Mouse (Mus musculus) embryonic facial prominence, embryonic 13.5 days (tissue): ENCODE measurements around the gene Gm11627. TPM values are rescaled to one million over a fixed set of nuclear protein-coding genes. Genes with fewer than 3 reads are reported as not detected.
A peak's percentile ranks its signal among the peaks of the same experiment; 100 is the strongest.

Source experiments
- ATAC-seq: fragments of 200-750 bp; cut with Nextera tagmentation; 2 replicates; pipeline ENCODE4 v1.8.0; 2017; ENCODE audit warnings: low read depth; ENCODE audit not compliant: insufficient number of reproducible peaks, insufficient read depth, low FRiP score, low TSS enrichment
- H3K27ac ChIP-seq: fragments of 300-500 bp; sonication (generic); 2 replicates; pipeline ENCODE4 v1.5.1; 2015; ENCODE audit warnings: moderate library complexity, mild to moderate bottlenecking, inconsistent platforms
- H3K27me3 ChIP-seq: fragments of 300-500 bp; sonication (generic); 2 replicates; pipeline ENCODE4 v1.6.1; 2015; ENCODE audit warnings: mild to moderate bottlenecking, inconsistent platforms
- H3K36me3 ChIP-seq: fragments of 300-500 bp; sonication (generic); 2 replicates; pipeline ENCODE4 v1.6.1; 2015; ENCODE audit warnings: mild to moderate bottlenecking, inconsistent platforms
- H3K4me1 ChIP-seq: fragments of 300-500 bp; sonication (generic); 2 replicates; pipeline ENCODE4 v1.6.1; 2015; ENCODE audit warnings: inconsistent platforms
- H3K4me2 ChIP-seq: fragments of 300-500 bp; sonication (generic); 2 replicates; pipeline ENCODE4 v1.6.1; 2015; ENCODE audit warnings: moderate library complexity, mild to moderate bottlenecking, inconsistent platforms
- H3K4me3 ChIP-seq: fragments of 300-500 bp; sonication (generic); 2 replicates; pipeline ENCODE4 v1.5.1; 2015; ENCODE audit warnings: mild to moderate bottlenecking, inconsistent platforms
- H3K9ac ChIP-seq: fragments of 300-500 bp; sonication (generic); 2 replicates; pipeline ENCODE4 v1.6.1; 2015; ENCODE audit warnings: mild to moderate bottlenecking, inconsistent platforms
- H3K9me3 ChIP-seq: fragments of 300-500 bp; sonication (generic); 2 replicates; pipeline ENCODE4 v1.6.1; 2016; ENCODE audit warnings: inconsistent platforms
- WGBS: fragments of 180-500 bp; shearing (Covaris S2); methylation state at CpG from one replicate; pipeline ENCODE4 v1.1.7; 2015; ENCODE audit warnings: mixed read lengths; 5-methylcytosine and 5-hydroxymethylcytosine counted together
- polyA plus RNA-seq: library from polyadenylated mRNA; unstranded; fragments of >200 nt; fragmentation: Nextera tagmentation; extraction: Ambion mirVana; gene quantifications from 2 replicates; pipeline ENCODE4 v1.2.1, GENCODE M21; 2015

Gene Gm11627
- polyA plus RNA-seq, 1 experiment from 2014 or later, result 17.0 TPM

GRCm38 (mm10) chr11:102595341-102595820, 16.1 kb upstream of the Gm11627 start:
- Histone ChIP-seq H3K9ac (peak overlapping the region; percentile 12), H3K27ac (peak overlapping the region; percentile 98), H3K4me1 (peaks cover 26% of the 10 kb centered on the region), H3K36me3 (no peaks in the 10 kb centered on the region), H3K4me3 (peak overlapping the region; percentile 5; the same call in 1 of the 2 replicates), H3K9me3 (no peaks in the 10 kb centered on the region), H3K27me3 (no peaks in the 10 kb centered on the region), H3K4me2 (peak overlapping the region; percentile 50)
- WGBS, result 1% methylated on average over 4 of the region's 4 CpGs
- ATAC-seq, result peak; percentile 88

GRCm38 (mm10) chr11:102587554-102587953, 8.3 kb upstream of the Gm11627 start:
- 67% methylated on average over 3 of the region's 3 CpGs for WGBS
- H3K36me3 ChIP-seq, result no peaks in the 10 kb centered on the region
- ATAC-seq, result no peak
- no peak overlapping the region for H3K27ac ChIP-seq
- no peaks in the 10 kb centered on the region for H3K27me3 ChIP-seq
- peaks cover 6% of the 10 kb centered on the region; the same call in 1 of the 2 replicates for H3K9me3 ChIP-seq
- H3K9ac ChIP-seq, result no peak overlapping the region
- no peak overlapping the region for H3K4me2 ChIP-seq
- no peak overlapping the region for H3K4me3 ChIP-seq
- peaks cover 6% of the 10 kb centered on the region for H3K4me1 ChIP-seq

GRCm38 (mm10) chr11:102586445-102587130, 7.3 kb upstream of the Gm11627 start:
- ATAC-seq, result no peak
- WGBS, result 91% methylated on average over 4 of the region's 4 CpGs

GRCm38 (mm10) chr11:102582736-102583135, 3.5 kb upstream of the Gm11627 start:
- H3K27ac ChIP-seq, result peak overlapping the region; percentile 82
- WGBS, result 12% methylated on average over 5 of the region's 5 CpGs
- ATAC-seq, result no peak
- H3K36me3 ChIP-seq, result no peaks in the 10 kb centered on the region
- H3K27me3 ChIP-seq, result no peaks in the 10 kb centered on the region
- peak overlapping the region; percentile 43 for H3K4me2 ChIP-seq
- peaks cover 6% of the 10 kb centered on the region; the same call in 1 of the 2 replicates for H3K9me3 ChIP-seq
- peaks cover 45% of the 10 kb centered on the region for H3K4me1 ChIP-seq
- no peak overlapping the region for H3K4me3 ChIP-seq
- H3K9ac ChIP-seq, result peak overlapping the region; percentile 52; the same call in 1 of the 2 replicates

More at GRCm38 (mm10) chr11:102586445-102587130, 7.3 kb upstream of the Gm11627 start:
- H3K9me3 ChIP-seq, result peaks cover 6% of the 10 kb centered on the region; the same call in 1 of the 2 replicates
- H3K4me1 ChIP-seq, result peaks cover 15% of the 10 kb centered on the region
- H3K27me3 ChIP-seq, result no peaks in the 10 kb centered on the region
- H3K36me3 ChIP-seq, result no peaks in the 10 kb centered on the region
- no peak overlapping the region for H3K4me3 ChIP-seq
- H3K9ac ChIP-seq, result no peak overlapping the region
- H3K27ac ChIP-seq, result no peak overlapping the region
- H3K4me2 ChIP-seq, result no peak overlapping the region

GRCm38 (mm10) chr11:102582016-102582610, 2.9 kb upstream of the Gm11627 start:
- Histone ChIP-seq H3K4me1 (peaks cover 48% of the 10 kb centered on the region), H3K9ac (peak overlapping the region; percentile 52; the same call in 1 of the 2 replicates), H3K9me3 (peaks cover 6% of the 10 kb centered on the region; the same call in 1 of the 2 replicates), H3K4me2 (peak overlapping the region; percentile 43), H3K27ac (peak overlapping the region; percentile 82), H3K4me3 (0 out of 2 replicates have a peak overlapping the region, but pooled peaks have one; percentile 6), H3K27me3 (no peaks in the 10 kb centered on the region), H3K36me3 (no peaks in the 10 kb centered on the region)
- ATAC-seq, result no peak
- 15% methylated on average over 13 of the region's 13 CpGs for WGBS

GRCm38 (mm10) chr11:102581281-102582015, 2.2 kb upstream of the Gm11627 start:
- H3K4me1 ChIP-seq, result peaks cover 52% of the 10 kb centered on the region
- peak overlapping the region; percentile 82 for H3K27ac ChIP-seq
- H3K4me3 ChIP-seq, result no peak overlapping the region
- no peaks in the 10 kb centered on the region for H3K36me3 ChIP-seq
- H3K9ac ChIP-seq, result peak overlapping the region; percentile 49; the same call in 1 of the 2 replicates
- peaks cover under 1% of the 10 kb centered on the region; the same call in 1 of the 2 replicates for H3K9me3 ChIP-seq
- H3K4me2 ChIP-seq, result peak overlapping the region; percentile 1; the same call in 1 of the 2 replicates
- ATAC-seq, result no peak
- no peaks in the 10 kb centered on the region for H3K27me3 ChIP-seq
- WGBS, result 27% methylated on average over 11 of the region's 11 CpGs

GRCm38 (mm10) chr11:102580034-102580330, 721 bp upstream of the Gm11627 start:
- no peak for ATAC-seq
- H3K9ac ChIP-seq, result peak overlapping the region; percentile 79
- no peaks in the 10 kb centered on the region for H3K36me3 ChIP-seq
- peaks cover 52% of the 10 kb centered on the region for H3K4me1 ChIP-seq
- H3K27me3 ChIP-seq, result no peaks in the 10 kb centered on the region
- H3K4me2 ChIP-seq, result peak overlapping the region; percentile 69
- peak overlapping the region; percentile 96 for H3K27ac ChIP-seq
- H3K4me3 ChIP-seq, result peak overlapping the region; percentile 48
- 35% methylated on average over 3 of the region's 3 CpGs for WGBS
- no peaks in the 10 kb centered on the region for H3K9me3 ChIP-seq

GRCm38 (mm10) chr11:102578341-102579118, 731 bp downstream of the Gm11627 start:
- Histone ChIP-seq H3K27me3 (no peaks in the 10 kb centered on the region), H3K4me1 (peaks cover 52% of the 10 kb centered on the region), H3K9me3 (no peaks in the 10 kb centered on the region), H3K36me3 (no peaks in the 10 kb centered on the region), H3K27ac (peak overlapping the region; percentile 96), H3K4me3 (peak overlapping the region; percentile 48), H3K4me2 (peak overlapping the region; percentile 69), H3K9ac (peak overlapping the region; percentile 79)
- WGBS, result 7% methylated on average over 27 of the region's 27 CpGs
- peak; percentile 38; the same call in 1 of the 2 replicates for ATAC-seq

GRCm38 (mm10) chr11:102576050-102576754, 3.1 kb downstream of the Gm11627 start:
- H3K27me3 ChIP-seq, result no peaks in the 10 kb centered on the region
- H3K4me1 ChIP-seq, result peaks cover 35% of the 10 kb centered on the region
- ATAC-seq, result no peak
- no peak overlapping the region for H3K4me2 ChIP-seq
- no peak overlapping the region for H3K9ac ChIP-seq
- 53% methylated on average over 13 of the region's 13 CpGs for WGBS
- no peak overlapping the region for H3K4me3 ChIP-seq
- H3K27ac ChIP-seq, result no peak overlapping the region
- H3K36me3 ChIP-seq, result no peaks in the 10 kb centered on the region
- no peaks in the 10 kb centered on the region for H3K9me3 ChIP-seq

GRCm38 (mm10) chr11:102575034-102575433, 4.2 kb downstream of the Gm11627 start:
- H3K9me3 ChIP-seq, result no peaks in the 10 kb centered on the region

More at GRCm38 (mm10) chr11:102575034-102575433, 4.2 kb downstream of the Gm11627 start:
- ATAC-seq, result no peak
- no peak overlapping the region for H3K4me2 ChIP-seq
- no peak overlapping the region for H3K4me3 ChIP-seq
- H3K27me3 ChIP-seq, result no peaks in the 10 kb centered on the region
- H3K36me3 ChIP-seq, result no peaks in the 10 kb centered on the region
- no peak overlapping the region for H3K27ac ChIP-seq
- 73% methylated on average over 1 of the region's 1 CpGs for WGBS
- H3K9ac ChIP-seq, result no peak overlapping the region
- H3K4me1 ChIP-seq, result peaks cover 28% of the 10 kb centered on the region
